Mouse (Mus musculus) thymus, postnatal 25 days (tissue): ENCODE measurements at regions not wholly inside any gene's neighbourhood (a gene's known extent, or its start where the extent isn't known, plus 50 kb on each side); places are given as distances from the start of the nearest gene placed in this dataset.

ENCODE experiments used
- DNase-seq: peaks from one replicate; pipeline ENCODE4 v3.0.0; 2022

DNA sequence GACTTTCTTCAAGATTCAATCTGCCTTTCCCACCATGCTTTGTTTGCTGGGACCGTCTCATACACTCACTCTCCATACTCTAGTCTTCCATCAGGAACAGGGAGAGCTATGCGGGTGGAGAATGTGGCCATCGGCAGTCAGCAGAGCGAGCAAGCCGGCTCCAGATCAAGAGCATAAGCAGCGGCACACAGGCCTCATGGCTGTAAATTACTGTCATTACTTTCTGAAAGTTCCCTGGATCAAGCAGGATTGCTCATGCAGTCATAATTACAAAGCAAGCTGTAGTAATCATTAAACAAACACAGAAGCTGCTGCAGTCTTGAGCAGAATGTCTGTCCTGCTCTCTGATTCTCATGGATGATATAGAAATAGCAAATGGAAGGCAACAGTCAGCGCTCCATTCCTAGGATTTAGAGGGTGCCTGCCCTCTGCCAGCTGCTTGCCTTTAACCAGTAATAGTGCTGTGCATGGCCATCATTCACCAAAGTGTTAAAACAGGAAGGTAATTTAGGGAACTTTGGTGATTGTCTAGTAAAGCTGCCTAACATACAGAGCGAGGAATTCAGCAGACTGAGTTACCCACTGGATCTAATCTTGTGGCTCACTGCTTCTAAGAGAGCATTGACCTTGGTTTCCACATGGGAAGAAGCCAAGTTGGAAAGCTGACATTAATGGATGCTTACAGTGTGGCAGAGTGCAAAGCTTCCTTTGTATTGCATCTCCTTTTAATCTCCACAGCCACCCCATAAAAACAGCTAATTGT lies 298.2 kb downstream of the 1190002N15Rik start:
- no peak for DNase-seq

GRCm38 (mm10) chr9:94238565-94238964 lies 299.3 kb downstream of the 1190002N15Rik start:
- DNase-seq, result no peak

GRCm38 (mm10) chr9:94229537-94229936 lies 308.3 kb downstream of the 1190002N15Rik start:
- no peak for DNase-seq

DNA sequence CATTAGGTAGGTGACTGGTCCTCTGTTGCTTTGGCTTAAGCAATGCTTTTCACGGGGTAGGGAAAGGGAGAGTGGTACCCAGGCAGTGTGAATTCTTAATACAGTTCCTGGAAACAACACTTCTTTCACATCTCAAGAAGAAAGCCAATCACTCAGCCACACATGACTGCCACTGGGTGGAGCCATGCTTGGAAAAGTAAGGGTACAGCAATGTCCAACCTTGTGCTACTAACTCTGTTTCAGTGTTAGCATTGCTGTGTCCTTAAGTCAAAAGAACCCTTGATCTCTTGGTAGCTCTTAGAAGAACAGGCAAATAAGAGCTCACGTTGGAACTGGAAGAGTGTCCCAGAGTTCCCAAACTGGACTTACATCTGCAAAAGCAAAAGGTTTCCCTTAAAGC lies 318.8 kb downstream of the 1190002N15Rik start:
- DNase-seq, result no peak

GRCm38 (mm10) chr9:94216414-94217279 lies 321.2 kb downstream of the 1190002N15Rik start:
- no peak for DNase-seq

DNA sequence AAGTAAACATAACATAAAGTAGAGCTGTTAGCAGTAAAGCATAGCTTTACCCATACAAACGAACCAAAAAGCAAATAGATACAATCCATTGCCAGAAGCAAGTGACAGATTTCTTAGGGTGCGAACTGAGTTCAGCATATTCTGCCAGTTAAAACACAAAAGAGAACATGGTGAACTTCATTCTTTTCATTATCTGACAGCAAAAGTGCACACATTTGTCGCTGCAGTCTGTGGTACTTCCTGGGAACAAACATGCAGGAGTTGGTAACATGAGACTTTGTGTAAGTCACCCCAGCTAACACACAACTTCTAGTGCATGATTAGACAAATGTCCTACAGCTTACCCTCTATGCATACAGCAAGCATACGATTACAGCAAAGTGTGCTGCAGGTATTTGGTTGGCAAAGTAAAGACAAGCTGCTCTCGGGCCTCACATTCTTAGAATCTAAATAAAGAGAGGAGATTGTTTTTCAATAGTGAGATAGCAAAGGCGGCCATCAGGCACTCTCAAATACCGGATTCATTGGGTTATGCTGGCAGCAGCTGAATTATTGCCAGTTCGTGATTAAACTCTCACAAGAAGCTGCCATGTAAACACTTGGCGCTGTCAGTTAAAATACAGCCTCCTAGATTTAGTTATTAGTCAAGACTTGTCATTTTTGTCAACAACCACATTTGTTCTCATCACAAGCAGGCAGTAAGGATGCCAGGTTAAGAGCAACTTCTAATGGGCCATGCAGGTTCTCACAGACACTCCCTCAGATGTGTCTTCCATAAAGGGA lies 327.2 kb downstream of the 1190002N15Rik start:
- no peak for DNase-seq

DNA sequence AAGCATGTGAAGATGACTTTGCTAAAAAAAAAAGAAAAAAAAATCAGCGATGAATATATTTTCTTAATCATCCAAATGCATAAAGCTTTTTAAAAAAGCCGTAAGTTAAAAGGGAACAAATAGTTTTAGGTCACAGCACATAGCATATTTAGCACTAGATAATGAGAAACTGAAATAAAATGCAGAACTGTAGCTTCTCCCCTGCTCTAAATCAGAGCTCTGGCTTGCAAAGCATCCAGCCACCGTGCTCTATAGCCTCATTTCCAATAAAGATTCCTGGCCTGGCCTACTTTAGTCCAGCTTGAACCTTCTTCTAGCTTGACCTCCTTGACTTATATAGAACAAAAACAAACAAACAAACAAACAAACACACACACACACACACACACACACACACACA lies 328.9 kb downstream of the 1190002N15Rik start:
- DNase-seq, result no peak

DNA sequence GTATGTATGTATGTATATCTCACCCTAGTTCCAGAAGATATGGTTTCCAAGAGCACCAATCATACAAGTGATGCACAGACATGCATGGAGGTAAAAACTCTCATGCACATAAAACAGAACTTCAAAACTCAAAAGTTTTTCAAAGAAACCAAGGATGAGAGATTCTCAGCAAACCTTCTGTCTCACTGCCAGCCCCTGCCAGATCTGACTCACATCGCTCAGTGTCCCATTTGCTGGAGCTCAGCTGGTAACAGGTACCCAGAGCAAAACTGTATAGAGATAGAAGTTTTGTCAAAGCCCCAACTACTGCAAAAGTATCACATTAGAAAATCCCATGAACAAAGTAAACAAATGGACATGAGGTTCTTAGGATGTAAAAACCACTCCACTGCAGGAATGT lies 337.0 kb downstream of the 1190002N15Rik start:
- no peak for DNase-seq

- DNase-seq, result no peak
Observed at GRCm38 (mm10) chr9:94199864-94200263, 338.0 kb downstream of the 1190002N15Rik start.

GRCm38 (mm10) chr9:94191083-94191482 lies 346.8 kb downstream of the 1190002N15Rik start:
- DNase-seq, result no peak

GRCm38 (mm10) chr9:94189872-94190800 lies 347.7 kb downstream of the 1190002N15Rik start:
- no peak for DNase-seq

DNA sequence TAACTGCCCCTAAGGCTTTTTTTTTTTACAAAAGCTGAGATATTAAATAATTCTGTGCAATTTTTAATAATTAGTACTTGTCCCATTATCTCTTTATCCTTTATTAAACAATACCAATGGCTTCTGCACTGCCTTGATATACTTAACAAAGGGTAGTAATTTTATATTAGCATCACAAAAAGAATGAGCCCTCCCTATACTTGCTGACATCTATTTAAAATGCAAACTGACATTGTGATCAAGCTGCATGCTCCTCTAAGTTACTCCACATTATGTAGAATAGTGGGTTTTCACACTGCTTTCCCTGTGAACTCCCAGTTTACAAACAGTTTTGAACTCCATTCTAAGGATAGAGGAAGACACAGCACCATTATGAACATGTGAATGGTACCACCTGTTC lies 349.8 kb downstream of the 1190002N15Rik start:
- DNase-seq, result no peak

- DNase-seq, result no peak
Observed at GRCm38 (mm10) chr9:94169905-94170612, 367.8 kb downstream of the 1190002N15Rik start.

GRCm38 (mm10) chr9:94163671-94164070 lies 374.2 kb downstream of the 1190002N15Rik start:
- no peak for DNase-seq

DNA sequence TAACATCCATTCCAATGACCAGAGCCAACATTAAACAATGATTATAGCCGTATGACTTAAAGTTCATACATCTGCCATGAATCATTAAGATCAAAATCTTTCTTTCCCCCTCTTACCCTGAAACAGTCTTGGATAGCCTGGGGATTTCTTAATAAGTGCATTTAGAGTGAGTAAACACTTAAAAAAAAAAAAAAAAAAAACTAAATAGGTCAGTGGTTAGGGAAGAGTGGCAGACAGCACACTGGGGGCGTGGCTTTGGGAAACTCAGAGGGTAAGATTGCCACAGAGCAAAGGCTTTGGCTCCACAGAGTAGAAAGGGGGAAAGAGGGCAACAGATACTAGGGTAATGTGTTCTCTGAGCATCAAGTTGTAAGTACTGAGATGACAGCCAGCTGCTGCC lies 382.3 kb downstream of the 1190002N15Rik start:
- DNase-seq, result no peak

DNA sequence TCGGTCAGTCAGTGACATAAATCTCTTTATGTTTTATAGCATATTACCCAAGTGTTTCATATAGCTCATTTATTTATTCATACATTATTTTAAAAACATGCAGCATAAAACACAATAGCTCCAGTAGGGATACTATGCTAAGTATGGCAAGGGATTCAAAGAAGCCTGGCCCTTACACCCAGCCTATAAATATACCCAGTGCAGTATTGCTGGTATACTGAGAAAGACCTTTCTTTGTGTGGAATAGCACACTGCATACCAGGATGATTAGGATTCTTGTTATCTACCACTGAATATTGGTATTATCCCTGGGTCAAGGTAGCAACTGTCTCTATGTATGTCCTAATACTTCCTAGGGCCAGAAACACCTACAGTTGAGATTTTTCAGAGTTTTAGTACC lies 389.4 kb downstream of the 1190002N15Rik start:
- no peak for DNase-seq

DNA sequence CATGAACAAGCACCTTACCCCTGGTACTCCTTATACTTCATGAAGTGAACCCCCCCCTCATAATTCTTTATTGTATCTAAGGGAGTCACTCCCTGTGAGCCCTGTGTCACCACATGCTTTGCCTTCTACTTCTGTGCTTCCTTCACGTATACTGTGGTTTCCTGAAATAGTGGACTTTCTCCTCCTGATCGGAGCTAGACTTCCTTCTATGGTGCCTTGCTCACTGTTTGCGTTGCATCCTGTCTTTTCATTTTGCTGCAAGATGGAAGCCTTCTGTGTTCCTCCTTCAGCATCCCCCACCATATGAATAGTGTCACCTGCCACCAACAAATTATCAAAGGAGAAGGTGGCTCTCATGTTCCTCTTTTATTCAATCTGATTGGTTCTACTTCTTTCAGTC lies 391.1 kb downstream of the 1190002N15Rik start:
- DNase-seq, result no peak

GRCm38 (mm10) chr9:94136444-94136843 lies 401.4 kb downstream of the 1190002N15Rik start:
- no peak for DNase-seq

DNA sequence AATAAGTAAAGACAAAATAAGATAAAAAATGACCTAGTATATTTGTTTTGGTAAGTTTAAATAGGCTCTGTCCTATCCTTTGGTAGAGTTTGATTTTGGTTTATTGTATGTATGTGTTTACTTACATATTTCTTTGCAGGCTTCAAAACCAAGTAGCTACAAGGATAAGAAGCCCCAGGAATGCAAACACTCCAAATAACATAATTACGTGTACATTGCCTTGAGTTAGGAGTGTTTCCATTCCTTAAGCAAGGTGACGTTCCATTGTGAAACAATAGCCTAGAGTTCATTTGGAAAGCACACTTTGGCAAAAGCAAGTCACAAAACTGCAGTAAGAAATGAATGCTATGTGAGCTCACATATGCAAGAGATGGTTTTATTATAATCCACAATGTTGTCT lies 404.2 kb downstream of the 1190002N15Rik start:
- DNase-seq, result no peak

- no peak for DNase-seq
Observed at GRCm38 (mm10) chr9:94131367-94131766, 406.5 kb downstream of the 1190002N15Rik start.

DNA sequence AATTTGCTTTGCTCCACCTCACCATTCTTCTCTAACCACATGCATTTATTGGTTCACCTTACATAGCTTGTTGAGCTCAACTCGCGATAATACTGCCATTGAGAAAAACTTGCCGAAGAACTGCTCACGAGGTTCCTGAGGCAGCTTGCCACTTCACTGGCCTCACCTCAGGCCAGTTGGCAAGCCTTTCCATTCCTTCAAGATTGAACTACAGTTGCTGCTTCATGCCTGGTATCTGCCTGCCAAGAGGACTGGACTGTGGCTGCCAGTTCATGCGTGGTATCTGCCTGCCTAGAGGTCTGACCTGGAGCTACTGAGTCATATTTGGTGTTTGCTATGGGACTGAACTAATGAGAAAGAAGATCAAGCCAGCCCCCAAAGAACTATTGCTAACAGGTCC lies 420.9 kb downstream of the 1190002N15Rik start:
- DNase-seq, result no peak
